Mouse (Mus musculus) heart, embryonic 11.5 days (tissue): ENCODE measurements at regions not wholly inside any gene's neighbourhood (a gene's known extent, or its start where the extent isn't known, plus 50 kb on each side); places are given as distances from the start of the nearest gene placed in this dataset.

Source experiments
- ATAC-seq: fragments of 200-750 bp; cut with Nextera tagmentation; replicated peaks from 2 replicates; pipeline ENCODE4 v1.8.0; 2017; ENCODE audit warnings: moderate library complexity; ENCODE audit not compliant: insufficient number of reproducible peaks, low FRiP score, low TSS enrichment
- H3K27ac ChIP-seq: fragments of 300-500 bp; sonication (generic); 2 replicates; pipeline ENCODE4 v1.5.1; 2014; ENCODE audit warnings: mild to moderate bottlenecking, low read depth, low read length
- H3K27me3 ChIP-seq: fragments of 300-500 bp; sonication (generic); 2 replicates; pipeline ENCODE4 v1.6.1; 2014; ENCODE audit warnings: mild to moderate bottlenecking, low read length, mixed read lengths; ENCODE audit not compliant: control insufficient read depth, insufficient read depth
- H3K36me3 ChIP-seq: fragments of 300-500 bp; sonication (generic); 2 replicates; pipeline ENCODE4 v1.6.1; 2014; ENCODE audit warnings: mild to moderate bottlenecking, low read length, moderate library complexity, mixed read lengths; ENCODE audit not compliant: control insufficient read depth, insufficient read depth
- H3K4me1 ChIP-seq: fragments of 300-500 bp; sonication (generic); 2 replicates; pipeline ENCODE4 v1.6.1; 2014; ENCODE audit warnings: low read length; ENCODE audit not compliant: control insufficient read depth, insufficient read depth
- H3K4me2 ChIP-seq: fragments of 300-500 bp; sonication (generic); 2 replicates; pipeline ENCODE4 v1.6.1; 2014; ENCODE audit warnings: mild to moderate bottlenecking, moderate library complexity
- H3K4me3 ChIP-seq: fragments of 300-500 bp; sonication (generic); 2 replicates; pipeline ENCODE4 v1.5.1; 2014; ENCODE audit warnings: low read depth, low read length
- H3K9ac ChIP-seq: fragments of 300-500 bp; sonication (generic); 2 replicates; pipeline ENCODE4 v1.6.1; 2014; ENCODE audit warnings: mild to moderate bottlenecking, low read depth, low read length, moderate library complexity
- H3K9me3 ChIP-seq: fragments of 300-500 bp; sonication (generic); replicated peaks from 2 replicates; pipeline ENCODE4 v1.6.1; 2016; ENCODE audit warnings: low read length; ENCODE audit not compliant: control insufficient read depth
- WGBS: fragments of 180-500 bp; shearing (Covaris S2); extraction: QIAGEN DNeasy Blood & Tissue Kit; methylation state at CpG from one replicate; pipeline ENCODE4 v1.1.7; 2014; ENCODE audit not compliant: insufficient replicate concordance; 5-methylcytosine and 5-hydroxymethylcytosine counted together

- H3K36me3 ChIP-seq = no peaks in the 10 kb centered on the region
- no peak for ATAC-seq
Observed at GRCm38 (mm10) chr5:75499695-75500094, 75.0 kb upstream of the Kit start.

GRCm38 (mm10) chr5:75500654-75501416 lies 73.9 kb upstream of the Kit start:
- H3K9me3 ChIP-seq = no peaks in the 10 kb centered on the region
- no peak overlapping the region for H3K4me3 ChIP-seq
- no peaks in the 10 kb centered on the region for H3K27me3 ChIP-seq
- no peak for ATAC-seq
- H3K36me3 ChIP-seq = no peaks in the 10 kb centered on the region
- no peak overlapping the region for H3K4me2 ChIP-seq
- no peaks in the 10 kb centered on the region for H3K4me1 ChIP-seq
- no peak overlapping the region for H3K27ac ChIP-seq
- H3K9ac ChIP-seq = no peak overlapping the region
- 65% methylated on average over 8 of the region's 8 CpGs for WGBS

More at GRCm38 (mm10) chr5:75499695-75500094, 75.0 kb upstream of the Kit start:
- H3K4me2 ChIP-seq = no peak overlapping the region
- H3K4me3 ChIP-seq = no peak overlapping the region
- no peak overlapping the region for H3K9ac ChIP-seq
- no peak overlapping the region for H3K27ac ChIP-seq
- 85% methylated on average over 5 of the region's 5 CpGs for whole genome bisulfite sequencing
- no peaks in the 10 kb centered on the region for H3K4me1 ChIP-seq
- H3K27me3 ChIP-seq = no peaks in the 10 kb centered on the region
- H3K9me3 ChIP-seq = no peaks in the 10 kb centered on the region

- ATAC-seq = no peak
- H3K27me3 ChIP-seq = no peaks in the 10 kb centered on the region
- H3K4me3 ChIP-seq = no peak overlapping the region
- H3K9ac ChIP-seq = no peak overlapping the region
- H3K27ac ChIP-seq = no peak overlapping the region
- WGBS = 82% methylated on average over 3 of the region's 3 CpGs
- H3K36me3 ChIP-seq = no peaks in the 10 kb centered on the region
- no peaks in the 10 kb centered on the region for H3K9me3 ChIP-seq
- H3K4me1 ChIP-seq = no peaks in the 10 kb centered on the region
- H3K4me2 ChIP-seq = no peak overlapping the region
Observed at GRCm38 (mm10) chr5:75503673-75504072, 71.0 kb upstream of the Kit start.

DNA sequence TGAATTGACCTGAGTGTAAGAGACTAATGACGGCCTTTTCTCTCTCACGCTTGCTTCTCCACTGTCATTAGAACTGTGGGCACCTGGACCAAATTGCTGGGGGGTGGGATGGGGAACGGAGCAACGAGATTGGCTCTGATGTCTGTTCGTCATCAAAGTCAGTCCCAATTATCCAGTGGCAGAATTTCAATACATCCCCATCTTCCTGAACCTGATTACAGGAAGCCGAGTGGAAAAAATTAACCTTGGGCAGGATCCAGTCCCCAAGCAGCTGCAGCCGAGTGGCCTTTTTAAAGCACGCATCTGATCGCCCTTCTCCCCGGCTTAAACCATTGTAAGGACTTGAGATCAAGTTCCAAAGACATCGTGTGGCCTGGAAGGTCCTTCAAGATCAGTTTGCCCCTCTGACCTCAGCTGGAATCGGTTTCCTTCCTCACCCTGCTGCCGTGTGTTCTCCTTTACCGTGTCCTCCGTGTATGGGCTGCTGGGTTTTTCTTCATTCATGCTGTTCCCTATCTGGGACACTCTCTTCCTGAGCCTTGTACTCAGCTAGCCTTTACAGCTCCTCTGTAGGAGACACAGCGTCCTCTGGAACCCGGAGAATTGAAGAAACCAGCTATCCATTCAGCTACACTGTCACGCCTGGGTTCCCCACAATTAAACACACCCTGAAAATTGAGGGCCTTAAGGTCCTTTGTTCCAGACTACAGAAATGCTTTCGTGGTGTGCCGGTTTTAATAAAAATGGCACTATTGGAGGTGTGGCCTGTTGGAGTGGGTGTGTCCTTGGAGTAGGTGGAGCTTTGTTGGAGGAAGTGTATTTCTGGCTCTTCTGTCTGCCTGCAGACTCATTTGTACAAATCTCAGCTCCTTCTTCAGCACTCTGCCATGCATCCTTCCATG lies 61.9 kb upstream of the Kit start:
- Histone ChIP-seq H3K27ac (no peak overlapping the region), H3K9me3 (no peaks in the 10 kb centered on the region), H3K4me1 (no peaks in the 10 kb centered on the region), H3K27me3 (no peaks in the 10 kb centered on the region), H3K36me3 (no peaks in the 10 kb centered on the region), H3K4me3 (no peak overlapping the region), H3K9ac (no peak overlapping the region), H3K4me2 (no peak overlapping the region)
- WGBS = 84% methylated on average over 20 of the region's 20 CpGs
- no peak for ATAC-seq

GRCm38 (mm10) chr5:75518213-75518612 lies 56.5 kb upstream of the Kit start:
- no peak overlapping the region; the same call in 1 of the 2 replicates for H3K4me2 ChIP-seq
- 49% methylated on average over 8 of the region's 8 CpGs for WGBS
- ATAC-seq = no peak

GRCm38 (mm10) chr5:75523041-75523678 lies 51.6 kb upstream of the Kit start:
- H3K27me3 ChIP-seq = no peaks in the 10 kb centered on the region
- no peaks in the 10 kb centered on the region for H3K9me3 ChIP-seq
- H3K4me3 ChIP-seq = no peak overlapping the region
- ATAC-seq = no peak
- H3K4me1 ChIP-seq = no peaks in the 10 kb centered on the region
- H3K4me2 ChIP-seq = no peak overlapping the region
- no peak overlapping the region for H3K9ac ChIP-seq
- no peaks in the 10 kb centered on the region for H3K36me3 ChIP-seq
- H3K27ac ChIP-seq = no peak overlapping the region
- WGBS = 83% methylated on average over 4 of the region's 4 CpGs

More at GRCm38 (mm10) chr5:75518213-75518612, 56.5 kb upstream of the Kit start:
- Histone ChIP-seq H3K36me3 (no peaks in the 10 kb centered on the region), H3K4me1 (no peaks in the 10 kb centered on the region), H3K9ac (no peak overlapping the region), H3K4me3 (no peak overlapping the region), H3K27ac (no peak overlapping the region), H3K27me3 (no peaks in the 10 kb centered on the region), H3K9me3 (no peaks in the 10 kb centered on the region)
